Mouse (Mus musculus) right cerebral cortex, postnatal 25 days (tissue): ENCODE results near the gene Exosc2.

ENCODE experiments used
- DNase-seq: peaks from one replicate; pipeline ENCODE4 v3.0.0; 2022

The Exosc2 gene

DNA sequence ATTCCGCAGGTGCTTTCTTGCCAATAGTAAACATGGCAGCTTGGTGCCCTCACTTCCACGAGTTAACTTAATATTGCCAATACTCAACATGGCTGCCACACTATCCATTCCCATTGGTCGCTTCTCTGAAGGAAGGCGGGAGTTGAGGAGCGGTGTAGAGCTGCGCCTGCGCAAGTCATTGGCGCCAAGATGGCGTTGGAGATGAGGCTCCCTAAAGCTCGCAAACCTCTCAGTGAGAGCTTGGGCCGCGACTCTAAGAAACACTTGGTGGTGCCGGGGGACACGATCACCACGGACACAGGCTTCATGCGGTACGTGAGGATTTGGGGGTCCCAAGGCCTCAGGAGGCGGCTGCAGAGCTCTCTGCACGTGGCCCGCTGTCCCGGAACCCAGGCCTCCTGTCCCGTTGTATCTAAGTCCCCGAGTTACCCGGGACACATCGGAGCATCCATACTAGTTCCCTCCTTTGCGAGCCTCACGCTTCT, at the start of gene Exosc2:
Gene Exosc2 (plus strand): TSS at position 165 of the 485 bp plus-strand sequence.
- DNase-seq, result peak; percentile 88

DNA sequence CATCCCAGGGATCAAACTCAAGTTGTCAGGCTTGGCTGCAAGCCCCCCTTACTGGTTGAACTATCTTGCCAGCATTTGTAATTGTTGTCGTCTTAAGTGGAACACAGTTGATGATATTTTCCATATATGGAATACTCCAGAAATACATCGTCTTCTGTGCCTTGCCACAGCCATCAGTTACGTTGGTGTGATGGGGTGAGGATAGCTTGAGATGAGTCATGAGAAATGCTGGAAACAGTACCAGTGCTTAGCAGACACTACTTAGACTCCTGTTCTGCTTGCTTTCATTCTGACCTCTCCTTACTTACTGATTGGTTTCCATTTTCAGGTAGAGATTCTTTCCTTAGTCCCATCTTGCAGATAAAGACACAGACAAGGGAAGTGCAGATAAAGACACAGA, 37.0 kb upstream of the Exosc2 start:
- no peak for DNase-seq

DNA sequence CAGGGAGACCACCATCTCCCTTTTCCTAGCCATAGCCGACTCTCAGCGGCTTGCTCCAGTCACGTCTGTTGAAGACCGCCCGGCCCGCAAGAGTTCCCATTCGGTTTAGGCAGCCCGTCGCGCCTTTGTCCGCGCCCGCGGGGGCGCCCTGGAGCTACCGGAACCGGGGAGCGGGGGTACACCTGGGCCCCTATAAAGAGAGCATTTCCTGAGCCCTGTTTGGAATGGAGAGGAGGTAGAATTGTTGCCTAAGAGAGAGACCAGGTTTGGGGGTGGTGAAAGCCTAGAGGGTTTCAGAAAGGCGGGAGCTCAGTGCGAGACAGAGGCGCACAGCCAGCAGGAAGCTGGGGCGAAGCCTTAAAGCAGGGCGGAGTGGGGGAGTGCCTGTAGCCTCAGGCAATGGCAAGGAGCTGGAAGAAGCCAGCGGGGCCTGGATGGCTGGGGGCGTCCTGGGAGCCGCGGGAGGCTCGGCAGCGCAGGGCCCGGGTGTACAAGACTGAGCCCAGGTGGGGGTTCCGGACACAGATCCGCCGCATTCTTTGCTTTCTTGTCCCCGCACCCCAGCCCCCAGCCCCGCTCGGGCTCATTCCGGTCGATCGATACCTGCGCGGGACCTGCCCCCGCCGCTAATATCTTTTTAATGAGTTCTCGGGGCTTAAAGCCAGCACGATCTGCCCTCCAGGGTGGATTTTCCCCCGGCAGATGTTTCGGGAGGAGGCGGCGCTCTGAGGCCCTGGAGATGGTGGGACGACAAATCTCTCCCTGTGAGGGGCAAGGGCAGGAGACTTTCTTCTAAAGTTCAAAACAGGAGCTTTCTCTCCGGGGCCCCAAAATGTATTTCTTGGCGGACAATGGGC, 35.0 kb upstream of the Exosc2 start:
- DNase-seq, result no peak

DNA sequence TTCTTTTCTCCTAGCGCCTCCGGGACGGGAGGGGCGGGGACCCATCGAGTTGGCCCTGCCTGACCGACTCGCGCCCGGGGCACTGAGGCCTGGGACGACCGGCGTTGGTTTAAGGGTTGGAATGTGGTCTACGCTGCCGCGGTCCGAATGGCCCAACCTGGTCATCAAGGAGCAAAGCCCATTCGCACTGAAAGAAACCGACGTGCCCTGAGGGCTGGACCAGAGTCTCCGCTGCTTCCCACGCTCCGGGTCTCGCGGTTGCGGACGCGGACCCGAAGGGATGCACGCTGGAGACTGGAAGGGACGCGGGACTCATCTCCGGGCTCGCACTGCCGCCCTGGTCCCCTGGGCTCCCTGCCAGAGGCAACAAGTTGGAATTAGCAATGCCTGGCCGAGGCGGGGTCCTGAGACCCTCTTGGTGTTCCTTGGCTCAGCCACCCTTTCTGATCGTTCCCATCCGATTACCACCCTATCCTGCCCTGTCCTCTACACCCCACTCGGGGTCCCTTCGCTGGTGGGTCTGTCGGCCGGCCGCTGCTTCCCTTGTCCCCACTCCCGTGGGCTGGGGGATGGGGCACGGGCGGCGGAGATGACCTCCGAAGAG, 34.3 kb upstream of the Exosc2 start:
- no peak for DNase-seq

DNA sequence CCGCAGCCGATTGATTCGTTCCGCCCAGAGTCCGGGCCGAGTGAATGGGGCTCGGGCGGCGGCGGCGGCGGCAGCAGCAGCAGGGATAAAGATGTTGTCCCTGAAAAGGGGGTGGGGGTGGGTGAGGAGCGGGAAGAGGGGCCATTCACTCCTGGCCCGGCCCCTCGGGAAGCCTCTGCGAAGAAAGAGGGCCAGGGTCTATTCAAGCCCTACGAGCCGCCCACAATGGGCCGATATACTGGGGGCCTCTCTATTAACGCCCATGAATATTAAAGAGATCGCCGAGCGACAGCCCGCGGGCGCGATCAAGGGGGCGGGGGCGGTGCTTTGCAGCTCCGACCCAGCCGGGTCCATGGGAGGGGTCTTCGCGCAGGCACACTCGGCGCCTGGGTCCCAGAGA, 33.8 kb upstream of the Exosc2 start:
- DNase-seq, result no peak

DNA sequence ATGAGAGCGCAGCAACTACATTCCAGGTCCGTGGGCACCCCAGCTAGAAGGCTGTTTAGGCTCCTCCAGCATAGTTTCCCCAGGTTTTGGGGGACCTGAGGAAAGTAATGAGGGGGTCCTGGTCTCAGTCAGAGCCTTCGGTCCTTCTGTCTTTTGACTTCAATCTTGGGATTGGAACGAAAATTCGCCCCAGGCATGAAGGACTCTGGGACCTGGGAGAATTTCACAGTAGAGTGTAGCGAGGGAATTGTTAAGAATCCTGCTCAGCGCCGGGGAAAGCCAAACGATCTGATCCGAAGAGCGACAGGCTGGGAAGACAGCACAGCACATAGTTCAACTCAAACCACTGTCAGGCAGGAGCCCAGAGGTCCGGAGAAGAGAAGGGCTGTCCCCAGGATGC, 33.2 kb upstream of the Exosc2 start:
- DNase-seq, result no peak

DNA sequence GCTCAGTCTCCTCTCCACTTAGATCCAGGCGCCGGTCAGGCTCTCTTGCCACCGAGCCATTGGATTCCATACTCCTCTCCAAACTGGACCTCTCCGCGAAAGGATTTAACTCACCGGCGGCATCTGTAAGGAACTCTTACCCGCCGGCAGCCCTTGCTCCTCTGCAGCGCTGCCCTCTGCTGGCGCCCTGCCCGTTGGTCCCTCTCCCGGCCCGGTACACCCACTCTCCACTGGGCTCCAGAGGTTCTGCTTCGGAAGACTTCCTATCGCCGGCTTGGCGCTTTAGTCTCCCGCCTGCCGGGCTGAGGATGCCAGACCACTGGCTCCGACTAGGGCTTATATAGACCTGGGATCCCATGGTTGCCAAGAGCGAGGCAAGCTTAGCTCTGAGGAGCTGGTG, 32.7 kb upstream of the Exosc2 start:
- no peak for DNase-seq

DNA sequence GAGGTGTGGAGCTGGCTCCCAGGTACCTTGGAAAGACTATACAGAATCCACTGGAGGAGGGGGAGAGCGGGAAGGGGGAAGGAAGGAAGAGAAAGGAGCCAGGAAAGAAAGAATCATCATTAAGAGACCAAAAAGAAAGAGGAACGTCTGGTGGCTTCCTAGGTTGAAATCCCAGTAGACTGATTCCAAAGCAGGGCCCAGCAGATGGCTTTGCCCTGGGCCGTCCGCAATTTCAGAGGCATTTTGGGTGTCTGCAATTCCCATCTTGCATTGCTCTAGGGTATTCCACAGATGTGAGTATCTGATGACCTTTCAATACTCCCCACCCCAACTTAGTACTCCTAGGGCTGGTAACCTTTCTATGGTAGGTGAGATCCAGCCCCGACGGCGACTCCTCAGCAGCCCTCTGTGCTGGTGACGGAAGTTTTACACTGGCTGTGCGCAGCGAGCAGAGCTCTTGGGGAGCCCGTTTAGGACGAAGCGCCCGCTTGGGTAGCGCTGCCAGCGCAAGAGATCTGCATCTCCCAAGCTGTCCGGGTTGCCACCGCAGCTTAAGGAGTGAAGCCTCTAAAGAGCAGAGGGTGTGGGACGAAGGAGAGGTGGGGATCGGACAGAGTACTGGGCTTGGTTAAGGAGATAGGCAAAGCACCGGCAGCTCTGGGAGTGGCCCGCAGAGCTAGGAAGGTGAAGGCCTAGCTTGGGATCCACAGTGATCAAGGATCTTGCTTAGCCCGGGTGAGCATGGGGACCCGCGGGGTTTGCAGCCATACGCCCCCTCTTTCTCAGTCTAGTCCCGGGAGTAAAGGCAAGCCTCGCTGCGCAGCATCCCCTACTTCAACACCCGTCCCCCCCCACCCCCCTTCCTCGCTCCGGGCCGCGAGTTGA, 31.7 kb upstream of the Exosc2 start:
- no peak for DNase-seq

DNA sequence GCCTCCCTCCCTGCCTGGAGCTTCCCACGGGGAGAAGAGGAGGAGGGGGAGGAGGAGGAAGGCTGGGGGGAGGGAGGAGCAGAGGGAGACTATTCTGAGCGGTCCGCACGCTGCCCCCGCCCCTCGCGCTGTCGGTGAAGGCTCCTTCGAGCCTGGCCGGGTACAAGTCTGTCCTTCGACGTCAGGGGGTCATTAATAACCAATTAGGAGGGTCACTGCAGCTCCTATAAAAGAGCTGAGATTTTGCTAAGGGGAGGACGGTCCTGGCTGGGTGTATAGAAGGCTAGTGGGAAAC, 31.1 kb upstream of the Exosc2 start:
- DNase-seq, result no peak

DNA sequence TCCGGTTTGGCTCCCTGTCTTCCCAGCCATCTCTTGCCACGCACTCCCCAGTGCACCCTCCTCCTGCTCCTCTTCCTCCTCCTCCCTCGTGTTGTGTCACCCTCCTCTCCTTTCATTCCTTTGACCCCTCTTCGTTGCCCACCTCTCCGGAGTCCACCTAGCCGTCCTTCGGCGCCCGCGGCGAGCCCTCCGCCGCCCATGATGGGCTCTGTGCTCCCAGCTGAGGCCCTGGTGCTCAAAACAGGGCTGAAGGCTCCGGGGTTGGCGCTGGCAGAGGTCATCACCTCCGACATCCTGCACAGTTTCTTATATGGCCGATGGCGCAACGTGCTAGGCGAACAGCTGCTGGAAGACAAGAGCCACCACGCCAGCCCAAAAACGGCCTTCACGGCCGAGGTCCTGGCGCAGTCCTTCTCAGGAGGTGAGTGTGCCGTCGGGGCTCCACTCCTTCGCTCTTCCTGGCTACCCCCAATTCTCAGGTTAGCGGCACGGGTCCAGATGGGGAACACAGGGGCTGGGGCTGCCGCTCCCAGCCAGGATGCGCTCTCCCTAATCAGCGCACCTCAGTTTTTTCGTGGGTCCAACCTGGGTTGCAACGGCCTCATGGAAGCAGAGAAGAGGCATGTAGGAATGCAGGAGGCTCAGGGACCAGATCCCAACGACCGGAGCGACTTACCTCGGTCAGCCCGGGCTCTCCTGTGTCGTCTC, 30.5 kb upstream of the Exosc2 start, which contains the start of gene Prdm12:
Gene Prdm12 (plus strand): TSS at position 137 of the 708 bp plus-strand sequence.
- no peak for DNase-seq

DNA sequence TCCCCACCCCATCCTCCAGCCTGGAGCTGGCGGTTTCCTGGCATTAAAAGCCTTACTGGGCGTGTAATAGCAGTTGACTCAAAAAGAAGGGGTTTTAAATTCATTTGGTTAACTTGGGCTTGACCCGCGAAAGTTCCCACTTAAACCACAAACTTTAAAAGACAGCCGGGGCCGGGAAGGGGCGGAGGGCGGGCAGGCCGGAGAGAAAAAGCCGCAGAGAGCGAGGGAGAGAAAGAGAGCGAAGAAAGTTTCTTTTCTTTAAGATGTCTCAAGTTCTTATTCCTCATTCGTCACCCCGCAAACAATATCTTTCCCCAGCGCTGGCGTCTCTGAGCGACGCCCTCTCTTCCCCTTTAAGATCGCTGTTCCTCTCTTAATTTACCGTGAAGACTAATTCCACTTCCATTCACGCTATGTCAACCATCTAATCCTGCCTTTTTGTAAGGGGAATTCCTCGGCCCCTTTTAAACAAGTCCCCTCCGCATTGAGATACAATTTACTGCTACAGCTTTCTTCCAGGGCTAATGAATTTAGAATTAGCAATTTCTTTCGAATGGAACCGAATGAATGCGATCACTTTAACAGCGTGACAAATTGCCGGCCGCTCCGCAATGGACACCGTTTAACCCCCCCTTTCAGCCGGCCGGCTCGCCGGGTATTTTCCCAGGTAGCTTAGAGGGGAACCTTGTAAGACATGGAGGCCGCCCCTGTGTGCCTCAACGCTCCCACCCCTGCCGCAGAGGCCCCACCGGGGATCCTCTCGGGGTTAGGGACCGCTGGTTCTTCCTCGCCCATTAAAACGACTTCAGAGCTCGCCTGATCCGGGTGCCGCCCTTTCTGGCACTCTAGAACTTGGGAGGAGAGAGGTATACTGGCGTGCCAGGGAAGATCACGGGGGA, 29.7 kb upstream of the Exosc2 start:
- no peak for DNase-seq

DNA sequence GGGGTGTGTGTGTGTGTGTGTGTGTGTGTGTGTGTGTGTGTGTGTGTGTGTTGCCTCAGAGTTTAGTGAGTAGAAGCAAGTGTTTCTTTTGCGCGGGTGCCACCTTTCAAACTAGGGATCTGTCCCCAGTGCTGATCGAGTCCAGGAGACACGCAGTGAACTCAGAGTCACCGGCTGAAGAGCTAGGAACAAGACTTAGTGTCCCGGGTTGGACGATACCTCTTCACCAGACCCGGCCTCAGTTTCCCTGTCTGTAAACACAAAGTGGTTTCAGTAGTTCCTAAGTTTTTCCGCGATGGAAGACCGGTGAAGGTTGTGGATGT, 29.0 kb upstream of the Exosc2 start:
- DNase-seq, result no peak

DNA sequence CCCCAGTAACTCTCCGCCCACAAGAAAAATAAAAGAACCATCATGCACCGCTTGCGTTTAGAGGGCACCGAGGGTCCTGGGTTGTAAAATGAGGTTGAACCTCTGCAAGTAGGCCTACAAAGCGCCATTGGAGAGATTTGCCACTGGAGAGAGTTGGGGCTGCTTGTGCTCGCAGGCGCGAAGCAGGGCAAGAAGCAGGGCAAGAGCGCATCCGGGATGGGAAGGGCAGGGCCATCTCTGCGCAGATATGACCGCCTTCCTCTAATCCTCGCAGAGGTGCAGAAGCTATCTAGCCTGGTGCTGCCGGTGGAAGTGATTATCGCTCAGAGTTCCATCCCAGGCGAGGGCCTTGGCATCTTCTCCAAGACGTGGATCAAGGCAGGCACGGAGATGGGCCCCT, 28.6 kb upstream of the Exosc2 start:
- no peak for DNase-seq

DNA sequence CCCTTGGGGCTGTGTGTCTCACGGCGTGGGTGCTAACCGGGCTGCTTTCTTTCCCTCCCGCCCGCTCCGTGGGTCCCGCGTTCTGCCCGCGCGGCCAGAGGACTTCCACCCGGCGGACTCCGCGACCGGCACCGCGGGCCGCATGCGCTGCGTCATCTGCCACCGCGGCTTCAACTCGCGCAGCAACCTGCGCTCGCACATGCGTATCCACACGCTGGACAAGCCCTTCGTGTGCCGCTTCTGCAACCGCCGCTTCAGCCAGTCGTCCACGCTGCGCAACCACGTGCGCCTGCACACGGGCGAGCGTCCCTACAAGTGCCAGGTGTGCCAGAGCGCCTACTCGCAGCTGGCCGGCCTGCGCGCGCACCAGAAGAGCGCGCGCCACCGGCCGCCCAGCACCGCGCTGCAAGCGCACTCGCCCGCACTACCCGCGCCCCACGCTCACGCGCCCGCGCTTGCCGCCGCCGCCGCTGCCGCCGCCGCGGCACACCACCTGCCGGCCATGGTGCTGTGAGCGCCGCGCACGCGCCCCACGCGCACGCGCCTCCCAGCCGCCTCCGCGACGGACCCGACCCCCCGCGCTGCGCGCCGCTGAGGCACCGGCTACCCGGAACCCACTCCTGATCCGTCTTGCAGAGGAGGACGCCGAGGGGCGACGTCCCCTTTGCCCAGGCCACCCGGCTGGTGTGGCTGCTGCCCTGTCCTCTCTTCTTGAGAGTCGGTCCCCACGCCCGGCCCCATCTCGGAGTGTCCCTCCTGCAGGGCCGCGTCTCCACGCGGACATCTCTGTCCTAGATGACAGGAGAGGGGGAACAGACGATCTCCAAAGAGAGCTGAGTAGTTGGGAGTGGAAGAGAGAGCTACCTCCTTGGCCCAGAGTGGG, 16.3 kb upstream of the Exosc2 start:
- peak; percentile 86 for DNase-seq

DNA sequence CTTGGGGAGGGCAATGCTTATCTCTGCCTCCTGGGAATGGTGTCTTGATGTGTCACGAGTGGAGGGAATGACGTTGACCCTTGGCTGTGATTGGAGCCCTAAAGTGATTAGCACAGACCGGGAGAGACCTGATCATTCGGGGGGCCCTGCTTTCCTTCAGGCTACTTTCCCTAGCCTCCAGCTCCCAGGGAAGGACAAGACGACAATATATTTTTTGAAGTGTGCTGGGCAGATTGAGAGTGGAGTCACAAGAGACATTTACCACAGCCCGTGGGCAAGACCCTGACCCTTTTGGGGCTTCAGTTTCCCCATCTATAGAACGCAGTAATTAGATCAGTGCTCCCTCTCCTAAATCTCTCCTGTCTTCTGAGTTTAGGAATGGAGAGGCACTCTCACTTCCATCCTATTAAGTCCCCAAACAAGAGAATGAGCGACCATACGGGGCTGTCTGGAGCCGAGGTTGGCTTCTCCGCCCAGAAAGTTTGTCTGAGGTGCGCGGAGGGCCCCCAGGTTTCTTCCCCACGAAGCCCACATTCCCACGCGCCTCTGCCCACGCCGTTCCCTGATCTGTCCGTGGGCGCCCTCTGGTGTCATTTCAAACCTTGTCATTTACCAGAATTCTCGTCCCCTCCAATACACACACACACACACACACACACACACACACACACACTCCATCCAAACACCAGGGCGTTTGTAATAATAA, 15.5 kb upstream of the Exosc2 start:
- no peak for DNase-seq

DNA sequence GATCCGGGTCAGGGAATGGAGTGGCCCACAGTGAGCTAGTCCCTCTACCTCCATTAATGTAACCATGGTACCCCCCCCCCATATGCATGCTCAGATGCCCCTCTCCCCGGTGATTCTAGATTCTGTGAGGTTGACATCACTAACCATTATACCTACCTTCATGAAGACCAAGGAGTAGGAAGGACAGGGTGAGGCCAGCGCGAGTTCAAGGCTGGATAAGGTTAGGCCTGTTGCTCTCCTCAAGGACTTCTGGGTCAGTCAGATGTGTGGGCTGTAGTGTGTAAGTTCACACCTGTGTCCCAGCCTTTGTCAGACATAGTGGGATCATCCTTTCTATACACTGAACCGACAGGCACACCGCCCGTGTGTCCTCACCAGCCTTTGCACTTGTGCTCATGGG, 14.1 kb upstream of the Exosc2 start:
- DNase-seq, result no peak

DNA sequence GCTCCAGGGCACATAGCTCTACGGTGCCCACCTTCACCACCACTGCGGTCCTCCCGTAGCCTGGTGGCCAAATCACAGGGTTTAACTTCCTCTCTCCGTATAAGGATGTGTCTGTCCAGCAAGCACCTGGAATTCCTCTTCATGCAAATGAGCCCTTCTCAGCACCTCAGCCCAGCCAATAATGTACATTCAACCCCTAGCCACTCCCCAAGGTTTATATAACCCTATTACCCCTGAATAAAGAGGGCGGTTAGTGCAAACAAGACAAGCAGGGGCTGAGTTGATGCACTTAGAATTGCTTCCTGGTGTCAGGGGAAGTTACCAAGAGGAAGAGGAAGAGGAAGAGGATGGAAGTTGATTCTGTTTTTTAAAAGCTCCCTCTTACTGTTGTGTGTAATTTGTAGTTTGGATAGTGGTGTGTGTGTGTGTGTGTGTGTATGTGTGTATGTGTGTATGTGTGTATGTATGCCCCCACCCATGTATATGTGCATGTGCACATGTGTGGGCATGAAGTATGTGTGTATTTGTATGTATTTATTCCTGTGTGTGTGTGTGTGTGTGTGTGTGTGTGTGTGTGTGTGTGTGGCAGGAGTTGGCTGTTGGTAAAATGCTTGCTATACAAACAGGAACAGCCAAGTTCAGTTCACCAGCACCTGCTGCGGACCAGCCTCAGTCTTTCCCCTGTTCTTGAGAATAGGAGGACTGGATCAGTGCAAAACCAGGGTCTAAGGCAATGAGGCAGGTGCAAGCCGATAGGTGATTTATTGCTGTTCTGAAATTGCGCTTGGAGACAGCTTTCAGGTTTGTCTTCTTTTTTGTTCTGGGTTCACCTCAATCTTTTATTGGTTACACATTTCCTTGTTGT, 7.3 kb upstream of the Exosc2 start:
- DNase-seq, result no peak

DNA sequence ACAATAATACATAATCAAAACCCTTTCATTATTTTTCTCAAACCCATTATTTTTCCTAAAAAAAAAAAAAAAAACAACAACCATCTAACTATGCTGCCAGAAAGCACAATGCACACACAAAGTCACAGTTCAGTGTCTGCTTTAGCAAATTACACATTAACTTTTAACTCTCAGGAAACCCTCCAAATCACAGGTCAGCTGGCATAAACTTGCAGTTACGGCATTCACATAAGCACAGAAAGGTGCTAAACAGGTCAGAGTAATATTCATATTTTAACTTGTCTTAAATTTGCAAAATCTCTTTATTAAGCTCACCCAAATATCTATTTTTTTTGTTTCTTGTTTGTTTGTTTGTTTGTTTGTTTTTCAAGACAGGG, 6.7 kb upstream of the Exosc2 start:
- DNase-seq, result no peak

DNA sequence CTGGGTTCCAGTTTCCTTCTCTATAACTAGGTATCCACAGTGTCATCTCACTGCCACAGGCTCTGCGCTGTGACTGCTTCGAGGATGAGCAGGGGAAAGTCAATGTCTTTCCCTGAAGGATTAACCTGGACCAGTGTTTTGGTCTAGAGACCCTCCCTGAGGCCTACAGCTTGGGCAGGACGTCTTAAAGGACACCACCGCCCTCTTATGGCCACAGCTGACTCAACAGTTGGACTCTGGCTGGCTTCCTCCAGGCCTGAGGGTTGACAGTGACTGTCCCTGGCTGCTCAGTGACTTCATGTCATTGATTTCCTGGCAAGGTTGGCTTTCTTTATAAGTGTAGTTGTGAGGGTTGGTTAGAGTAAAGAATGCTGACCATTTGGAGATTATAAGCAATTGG, 3.2 kb upstream of the Exosc2 start:
- no peak for DNase-seq
